Mouse (Mus musculus) cerebellum, postnatal 36 days (tissue): Measurements from ENCODE around the gene Dhcr7.

Experiments used
- DNase-seq, 2 experiments: peaks; one replicate each; pipeline ENCODE4 v3.0.0; 2021 to 2022; ENCODE audit warnings: mixed read lengths in 2 of 2

Gene Dhcr7

GRCm38 (mm10) chr7:143833581-143834190, 10.7 kb downstream of the Dhcr7 start:
- no peak for DNase-seq

- DNase-seq: no peak
These were observed 11.4 kb downstream of the Dhcr7 start for GRCm38 (mm10) chr7:143834316-143834715.

GRCm38 (mm10) chr7:143834972-143835371, 12.0 kb downstream of the Dhcr7 start:
- DNase-seq: no peak

DNA sequence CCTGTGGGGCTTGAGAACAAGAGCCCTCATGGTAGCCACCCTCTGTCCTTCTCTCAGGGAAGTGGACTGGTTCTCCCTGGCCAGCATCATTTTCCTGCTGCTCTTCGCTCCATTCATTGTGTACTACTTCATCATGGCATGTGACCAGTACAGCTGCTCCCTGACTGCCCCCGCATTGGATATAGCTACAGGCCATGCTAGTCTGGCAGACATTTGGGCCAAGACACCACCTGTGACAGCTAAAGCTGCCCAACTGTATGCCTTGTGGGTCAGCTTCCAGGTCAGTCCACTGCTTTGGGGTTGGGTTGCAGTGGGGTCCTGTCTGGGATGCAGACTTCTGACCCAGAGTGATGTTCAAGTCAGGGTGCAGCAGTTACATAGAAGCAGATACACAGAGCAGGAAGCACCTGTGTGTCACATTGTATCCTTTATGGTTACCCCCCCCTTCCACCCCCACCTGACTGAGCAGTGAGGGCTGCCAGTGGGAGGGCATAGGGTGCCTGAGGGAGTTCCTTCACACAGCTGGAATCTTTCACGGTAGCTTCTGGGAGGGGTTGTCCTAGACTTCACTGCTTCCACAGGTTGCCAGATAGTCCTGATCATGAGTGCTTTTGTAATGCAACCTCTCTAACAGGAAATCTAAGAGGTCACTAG, 14.9 kb downstream of the Dhcr7 start:
- no peak for DNase-seq

- peak; percentile 41 to 53 for DNase-seq
These were observed 17.2 kb downstream of the Dhcr7 start for GRCm38 (mm10) chr7:143840121-143840520.

DNA sequence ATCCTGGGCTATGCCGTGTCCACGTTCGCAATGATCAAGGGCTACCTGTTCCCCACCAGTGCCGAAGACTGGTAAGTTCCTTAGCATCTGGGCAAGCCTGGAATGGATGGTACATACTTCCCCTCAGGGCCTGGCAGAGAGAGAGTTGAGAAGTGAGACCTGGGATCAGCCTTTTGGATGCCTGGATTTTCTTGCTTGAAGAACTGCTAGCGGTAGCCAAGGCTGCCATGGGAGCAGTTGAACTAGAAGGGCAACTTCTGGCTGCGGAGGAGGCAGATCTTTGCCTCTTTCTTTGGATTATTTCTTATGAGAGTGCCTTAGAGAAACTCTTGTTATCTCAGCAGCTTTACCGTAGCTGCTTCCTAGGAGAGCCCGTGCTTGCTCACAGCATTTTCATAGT, 18.4 kb downstream of the Dhcr7 start:
- DNase-seq: no peak

- DNase-seq: no peak
These were observed 25.3 kb downstream of the Dhcr7 start for GRCm38 (mm10) chr7:143848127-143848767.

DNA sequence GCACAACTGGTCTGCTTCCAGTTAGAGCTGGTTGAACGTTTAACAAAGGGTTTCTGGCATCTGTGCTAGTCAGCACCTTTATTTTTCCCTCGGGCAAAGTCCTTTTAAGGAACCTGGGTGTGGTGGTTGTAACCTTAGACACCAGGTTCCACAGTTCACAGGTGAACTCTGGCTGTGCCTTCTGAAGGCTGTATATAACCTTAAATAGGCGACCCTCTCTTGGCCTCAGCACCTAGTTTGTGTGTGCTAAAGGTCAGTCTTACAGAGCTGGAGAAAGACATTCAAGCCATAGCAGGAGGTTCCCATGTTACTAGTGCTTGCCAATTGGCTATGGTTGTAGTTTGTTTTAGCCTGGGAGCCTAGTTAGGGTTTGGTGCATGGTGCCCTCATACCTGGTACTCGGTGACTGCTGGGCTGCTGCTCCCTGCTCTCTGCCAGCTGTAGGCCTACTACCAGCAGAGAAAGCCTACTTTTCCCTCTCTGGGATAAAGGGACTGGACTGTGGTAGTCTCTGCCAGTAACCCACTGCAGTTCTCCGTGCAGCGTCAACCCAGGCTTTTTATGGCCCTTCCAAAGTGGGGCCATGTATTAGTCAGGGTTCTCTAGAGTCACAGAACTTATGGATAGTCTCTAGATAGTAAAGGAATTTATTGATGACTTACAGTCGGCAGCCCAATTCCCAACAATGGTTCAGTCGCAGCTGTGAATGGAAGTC, 26.0 kb downstream of the Dhcr7 start:
- no peak for DNase-seq

GRCm38 (mm10) chr7:143866538-143866937, 43.6 kb downstream of the Dhcr7 start, which contains the start of gene Gm498:
Gene Gm498 (plus strand): TSS chr7:143866838.
- DNase-seq: no peak

- DNase-seq: no peak
These were observed 45.9 kb downstream of the Dhcr7 start for GRCm38 (mm10) chr7:143868874-143869273.

DNA sequence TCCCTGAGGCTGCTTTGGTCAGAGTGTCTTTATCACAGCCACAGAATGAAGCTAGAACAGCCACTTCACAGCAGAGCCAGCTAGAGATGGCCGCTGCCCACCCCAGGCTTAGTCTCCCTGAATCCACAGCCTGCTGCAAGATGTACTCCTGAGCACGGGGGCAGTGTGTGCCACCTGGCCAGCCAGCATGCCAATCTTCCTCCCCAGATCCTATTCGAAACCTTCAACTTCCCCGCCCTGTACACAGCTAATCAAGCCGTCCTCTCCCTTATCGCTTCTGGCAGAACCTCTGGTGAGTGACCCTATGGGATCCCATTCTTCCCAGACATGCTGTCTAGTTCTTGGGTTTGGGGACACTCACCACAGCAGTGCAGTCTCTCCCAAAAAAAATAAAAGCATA, 60.8 kb downstream of the Dhcr7 start:
- DNase-seq: no peak

- DNase-seq: no peak
These were observed 68.2 kb downstream of the Dhcr7 start for GRCm38 (mm10) chr7:143891146-143891545.

DNA sequence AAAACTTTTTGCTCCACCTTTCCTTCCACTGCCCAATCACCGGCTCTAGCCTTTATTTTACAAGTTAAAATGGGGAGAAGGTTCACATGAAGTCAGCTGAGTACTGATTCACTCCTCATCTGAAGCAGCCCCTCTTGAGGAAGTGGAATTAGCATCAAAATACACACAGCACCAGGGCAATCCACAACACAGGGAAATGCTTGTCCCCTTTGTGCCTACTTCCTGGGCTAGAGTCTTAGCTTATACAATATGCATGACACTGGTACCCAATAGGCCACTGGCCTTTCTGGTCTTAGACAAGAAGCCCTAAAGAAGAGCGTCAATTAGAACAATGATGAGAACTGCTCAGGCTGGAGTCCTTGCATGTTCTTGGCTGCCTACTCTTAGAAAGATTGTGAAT, 69.4 kb downstream of the Dhcr7 start:
- no peak for DNase-seq
